15 mouse cellular contexts compared by ENCODE assay signal in genomic region chr2:70150399-70151035, GRCm38 (mm10).
DNase-seq lines count a peak whose midpoint lies in the region; ATAC-seq lines count a peak whose summit lies in the region.
"Had no signal": no experiment of that assay in that cellular context is flagged by ENCODE, and none has a peak within 500 bp of the region (broad histone marks: within the 10 kb centered on the region; RNA-seq: fewer than 3 reads in every experiment).

No protein-coding gene starts in this region.

- H3K27me3 ChIP-seq in hindbrain, embryonic 16.5 days (replicated peaks; ENCODE audit: control insufficient read depth, insufficient read depth, low read length), result no peaks in the 10 kb centered on the region
- no peaks in the 10 kb centered on the region for H3K27me3 ChIP-seq in hindbrain, embryonic 10.5 days (ENCODE audit: insufficient read depth, poor library complexity, severe bottlenecking)
- H3K27me3 ChIP-seq: embryonic facial prominence, embryonic 15.5 days; limb, embryonic 15.5 days; Patski had no signal

- H3K36me3 ChIP-seq in hindbrain, embryonic 16.5 days (ENCODE audit: control insufficient read depth, insufficient read depth, low read length), result no peaks in the 10 kb centered on the region
- H3K36me3 ChIP-seq in hindbrain, embryonic 10.5 days, result no peaks in the 10 kb centered on the region
- H3K36me3 ChIP-seq: embryonic facial prominence, embryonic 15.5 days; limb, embryonic 15.5 days had no signal

- no peak overlapping the region for H3K4me3 ChIP-seq in hindbrain, embryonic 16.5 days (ENCODE audit: low read length)
- no peak overlapping the region for H3K4me3 ChIP-seq in hindbrain, embryonic 10.5 days
- H3K4me3 ChIP-seq: embryonic facial prominence, embryonic 15.5 days; limb, embryonic 15.5 days had no signal

- peak; percentile 14; the same call in 1 of the 2 replicates for ATAC-seq in hindbrain, embryonic 16.5 days
- ATAC-seq: intestine, postnatal 0 days; Patski had no signal

- H3K9ac ChIP-seq in hindbrain, embryonic 16.5 days (ENCODE audit: low read depth, low read length), result no peak overlapping the region
- H3K9ac ChIP-seq: embryonic facial prominence, embryonic 15.5 days; limb, embryonic 15.5 days; lung, embryonic 14.5 days had no signal

- WGBS in hindbrain, embryonic 16.5 days, result 66% methylated on average over 6 of the region's 6 CpGs
- WGBS in hindbrain, embryonic 10.5 days, result 86% methylated on average over 6 of the region's 6 CpGs

- no peaks in the 10 kb centered on the region for H3K4me1 ChIP-seq in hindbrain, embryonic 16.5 days (ENCODE audit: control insufficient read depth, insufficient read depth, low read depth, low read length)
- no peaks in the 10 kb centered on the region for H3K4me1 ChIP-seq in hindbrain, embryonic 10.5 days (replicated peaks)
- H3K4me1 ChIP-seq: embryonic facial prominence, embryonic 15.5 days; limb, embryonic 15.5 days had no signal

- H3K4me2 ChIP-seq in hindbrain, embryonic 16.5 days (ENCODE audit: low read length), result no peak overlapping the region
- H3K4me2 ChIP-seq: embryonic facial prominence, embryonic 15.5 days; limb, embryonic 15.5 days; lung, embryonic 14.5 days had no signal

- H3K9me3 ChIP-seq in hindbrain, embryonic 16.5 days (ENCODE audit: control insufficient read depth, low read length), result no peaks in the 10 kb centered on the region
- H3K9me3 ChIP-seq in hindbrain, embryonic 10.5 days, result no peaks in the 10 kb centered on the region
- H3K9me3 ChIP-seq: embryonic facial prominence, embryonic 15.5 days; limb, embryonic 15.5 days had no signal

- no peak overlapping the region for H3K27ac ChIP-seq in hindbrain, embryonic 16.5 days (ENCODE audit: low read depth, low read length)
- no peak overlapping the region for H3K27ac ChIP-seq in hindbrain, embryonic 10.5 days
- H3K27ac ChIP-seq: embryonic facial prominence, embryonic 15.5 days; limb, embryonic 15.5 days had no signal

- no peak for DNase-seq in hindbrain, embryonic 10.5 days (ENCODE audit: low spot score)
- peak; percentile 65 for DNase-seq in right cerebral cortex, adult 18-20 months
- no peak for DNase-seq in right cerebral cortex, postnatal 14 days
- DNase-seq in layer of hippocampus, adult 9-11 months, result peak; percentile 74
- DNase-seq in Muller cell, postnatal 12 days (ENCODE audit: inconsistent ontology term), result no peak
- DNase-seq in urinary bladder, postnatal 14 days (ENCODE audit: low spot score), result no peak
- DNase-seq: adrenal gland, adult 2 months; cerebellum, postnatal 36 days; kidney, postnatal 4 days; lung, embryonic 14.5 days had no signal

Comparison
In these comparisons a context has a peak if more than half of its experiments do, and no peak if none do; other contexts are left out.
1. DNase-seq: peak in right cerebral cortex, adult 18-20 months (single experiment) and layer of hippocampus, adult 9-11 months (single experiment); none in hindbrain, embryonic 10.5 days (single experiment), right cerebral cortex, postnatal 14 days (single experiment), Muller cell, postnatal 12 days (single experiment) and urinary bladder, postnatal 14 days (single experiment).